Mouse (Mus musculus): ENCODE data around the gene Klk15. TPM values are rescaled to one million over a fixed set of nuclear protein-coding genes. Genes with fewer than 3 reads are reported as not detected.
"Not testable (repeated sequence)": the region's sequence is repeated elsewhere in the genome, so short reads cannot be mapped to it uniquely, and the experiment has no call there.

Klk15 gene
- polyA plus RNA-seq, 1 experiment from 2014 or later: not detected

GRCm38 (mm10) chr7:43925985-43926384 is 7.6 kb upstream of the Klk15 start:
- no peak for ATAC-seq (ENCODE audit: extremely low read depth, insufficient number of reproducible peaks, low FRiP score, low TSS enrichment)
- no peak overlapping the region for H3K27ac ChIP-seq (replicated peaks)
- no peaks in the 10 kb centered on the region for H3K9me3 ChIP-seq
- H3K27me3 ChIP-seq (replicated peaks): 0 out of 2 replicates have a peak, but pooled peaks cover 6% of the 10 kb centered on the region
- H3K4me3 ChIP-seq: no peak overlapping the region
- no peaks in the 10 kb centered on the region for H3K4me1 ChIP-seq
- no peak overlapping the region for H3K9ac ChIP-seq
- WGBS: 49% methylated on average over 5 of the region's 5 CpGs
- H3K4me2 ChIP-seq: no peak overlapping the region
- H3K36me3 ChIP-seq: no peaks in the 10 kb centered on the region

- WGBS: 47% methylated on average over 4 of the region's 4 CpGs
- no peak overlapping the region for H3K4me3 ChIP-seq
- H3K27me3 ChIP-seq (replicated peaks): no peaks in the 10 kb centered on the region
- no peaks in the 10 kb centered on the region for H3K4me1 ChIP-seq
- no peaks in the 10 kb centered on the region for H3K9me3 ChIP-seq
- H3K4me2 ChIP-seq: no peak overlapping the region
- H3K27ac ChIP-seq (replicated peaks): no peak overlapping the region
- H3K9ac ChIP-seq: no peak overlapping the region
- H3K36me3 ChIP-seq: no peaks in the 10 kb centered on the region
- no peak for ATAC-seq (ENCODE audit: extremely low read depth, insufficient number of reproducible peaks, low FRiP score, low TSS enrichment)
Observed at GRCm38 (mm10) chr7:43928521-43928920, 5.0 kb upstream of the Klk15 start.

GRCm38 (mm10) chr7:43932337-43932736 is 1.2 kb upstream of the Klk15 start:
- no peak overlapping the region for H3K9ac ChIP-seq
- no peaks in the 10 kb centered on the region for H3K4me1 ChIP-seq
- H3K4me3 ChIP-seq: no peak overlapping the region
- 43% methylated on average over 4 of the region's 4 CpGs for WGBS
- H3K27me3 ChIP-seq (replicated peaks): 0 out of 2 replicates have a peak, but pooled peaks cover 3% of the 10 kb centered on the region
- no peak for ATAC-seq (ENCODE audit: extremely low read depth, insufficient number of reproducible peaks, low FRiP score, low TSS enrichment)
- H3K4me2 ChIP-seq: no peak overlapping the region
- H3K36me3 ChIP-seq: no peaks in the 10 kb centered on the region
- no peaks in the 10 kb centered on the region for H3K9me3 ChIP-seq
- H3K27ac ChIP-seq (replicated peaks): no peak overlapping the region

- H3K4me3 ChIP-seq: no peak overlapping the region
- no peaks in the 10 kb centered on the region for H3K9me3 ChIP-seq
- H3K36me3 ChIP-seq: no peaks in the 10 kb centered on the region
- H3K27ac ChIP-seq (replicated peaks): no peak overlapping the region
- H3K9ac ChIP-seq: no peak overlapping the region
- no peak overlapping the region for H3K4me2 ChIP-seq
- WGBS: 66% methylated on average over 3 of the region's 3 CpGs
- 0 out of 2 replicates have a peak, but pooled peaks cover 3% of the 10 kb centered on the region for H3K27me3 ChIP-seq (replicated peaks)
- H3K4me1 ChIP-seq: no peaks in the 10 kb centered on the region
- ATAC-seq (ENCODE audit: extremely low read depth, insufficient number of reproducible peaks, low FRiP score, low TSS enrichment): no peak
Observed at GRCm38 (mm10) chr7:43934747-43935146, 1.2 kb downstream of the Klk15 start.

GRCm38 (mm10) chr7:43936551-43936950 is 3.0 kb downstream of the Klk15 start:
- no peak overlapping the region for H3K4me2 ChIP-seq
- H3K9ac ChIP-seq: no peak overlapping the region
- no peak overlapping the region for H3K4me3 ChIP-seq
- ATAC-seq (ENCODE audit: extremely low read depth, insufficient number of reproducible peaks, low FRiP score, low TSS enrichment): no peak
- WGBS: 75% methylated on average over 14 of the region's 14 CpGs
- H3K4me1 ChIP-seq: no peaks in the 10 kb centered on the region
- H3K27me3 ChIP-seq (replicated peaks): 0 out of 2 replicates have a peak, but pooled peaks cover 3% of the 10 kb centered on the region
- H3K27ac ChIP-seq (replicated peaks): no peak overlapping the region
- H3K9me3 ChIP-seq: no peaks in the 10 kb centered on the region
- H3K36me3 ChIP-seq: no peaks in the 10 kb centered on the region

DNA sequence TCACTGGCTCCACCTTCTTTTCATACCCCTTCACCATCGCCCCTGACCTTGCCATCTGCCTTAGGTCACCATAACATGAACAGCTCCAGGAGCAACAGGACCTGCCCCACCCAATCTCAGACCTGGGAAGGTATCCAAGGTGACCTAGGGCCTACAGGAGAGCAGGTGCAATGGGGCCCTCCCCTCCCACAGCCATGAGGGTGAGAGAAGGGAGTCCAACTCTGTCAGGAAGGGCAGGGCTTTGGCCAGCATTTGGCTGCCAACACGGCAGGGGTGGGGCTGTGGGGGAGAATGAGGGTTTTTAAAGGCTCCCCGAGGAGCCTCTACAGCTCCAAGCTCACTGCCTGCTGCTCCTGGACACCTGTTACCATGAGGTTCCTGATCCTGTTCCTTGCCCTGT is 8.8 kb downstream of the Klk15 start:
- not testable (repeated sequence) for H3K4me3 ChIP-seq; ATAC-seq (ENCODE audit: extremely low read depth, insufficient number of reproducible peaks, low FRiP score, low TSS enrichment); H3K4me2 ChIP-seq; H3K4me1 ChIP-seq; H3K27me3 ChIP-seq (replicated peaks); H3K9me3 ChIP-seq; H3K36me3 ChIP-seq; H3K27ac ChIP-seq (replicated peaks); H3K9ac ChIP-seq
- whole genome bisulfite sequencing: 62% methylated on average over 3 of the region's 3 CpGs

GRCm38 (mm10) chr7:43944727-43945264 is 11.3 kb downstream of the Klk15 start:
- Histone ChIP-seq H3K4me3 (no peak overlapping the region), H3K36me3 (no peaks in the 10 kb centered on the region), H3K9me3 (no peaks in the 10 kb centered on the region), H3K27me3 (replicated peaks) (no peaks in the 10 kb centered on the region), H3K27ac (replicated peaks) (no peak overlapping the region), H3K9ac (no peak overlapping the region), H3K4me1 (no peaks in the 10 kb centered on the region), H3K4me2 (no peak overlapping the region)
- WGBS: 60% methylated on average over 3 of the region's 3 CpGs
- no peak for ATAC-seq (ENCODE audit: extremely low read depth, insufficient number of reproducible peaks, low FRiP score, low TSS enrichment)

DNA sequence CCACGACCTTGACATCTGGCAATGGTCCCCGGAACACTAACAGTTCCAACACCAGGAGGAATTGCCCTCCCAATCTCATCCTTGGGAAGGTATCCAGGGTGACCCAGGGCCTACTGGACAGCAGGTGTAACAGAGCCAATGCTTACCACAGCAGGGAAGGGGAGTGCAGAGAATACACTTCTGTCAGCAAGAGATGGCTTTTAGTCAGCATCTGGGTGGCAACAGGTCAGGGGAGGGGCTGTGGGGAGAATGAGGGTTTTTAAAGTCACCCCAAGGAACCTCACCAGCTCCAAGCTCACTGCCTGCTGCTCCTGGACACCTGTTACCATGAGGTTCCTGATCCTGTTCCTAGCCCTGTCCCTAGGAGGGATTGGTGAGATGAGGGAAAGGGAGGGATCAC is 16.8 kb downstream of the Klk15 start, which contains the start of gene Klk1b8:
Gene Klk1b8, plus strand, starts transcription at position 301 of the 400 bp plus-strand sequence.
- Histone ChIP-seq H3K4me1 (no peaks in the 10 kb centered on the region), H3K4me2 (no peak within 1 kb of the TSS), H3K27ac (replicated peaks) (no peak within 1 kb of the TSS), H3K9ac (no peak within 1 kb of the TSS), H3K9me3 (no peaks in the 10 kb centered on the region), H3K4me3 (no peak within 1 kb of the TSS), H3K36me3 (no peaks in the 10 kb centered on the region), H3K27me3 (replicated peaks) (no peaks in the 10 kb centered on the region)
- WGBS: 73% methylated on average over 2 of the region's 2 CpGs
- no peak for ATAC-seq (ENCODE audit: extremely low read depth, insufficient number of reproducible peaks, low FRiP score, low TSS enrichment)

- Histone ChIP-seq H3K27ac (replicated peaks) (no peak overlapping the region), H3K4me1 (no peaks in the 10 kb centered on the region), H3K4me3 (no peak overlapping the region), H3K36me3 (no peaks in the 10 kb centered on the region), H3K9me3 (no peaks in the 10 kb centered on the region), H3K27me3 (replicated peaks) (no peaks in the 10 kb centered on the region), H3K4me2 (no peak overlapping the region), H3K9ac (no peak overlapping the region)
- 50% methylated on average over 4 of the region's 4 CpGs for WGBS
- no peak for ATAC-seq (ENCODE audit: extremely low read depth, insufficient number of reproducible peaks, low FRiP score, low TSS enrichment)
Observed at GRCm38 (mm10) chr7:43952703-43953102, 19.2 kb downstream of the Klk15 start.

DNA sequence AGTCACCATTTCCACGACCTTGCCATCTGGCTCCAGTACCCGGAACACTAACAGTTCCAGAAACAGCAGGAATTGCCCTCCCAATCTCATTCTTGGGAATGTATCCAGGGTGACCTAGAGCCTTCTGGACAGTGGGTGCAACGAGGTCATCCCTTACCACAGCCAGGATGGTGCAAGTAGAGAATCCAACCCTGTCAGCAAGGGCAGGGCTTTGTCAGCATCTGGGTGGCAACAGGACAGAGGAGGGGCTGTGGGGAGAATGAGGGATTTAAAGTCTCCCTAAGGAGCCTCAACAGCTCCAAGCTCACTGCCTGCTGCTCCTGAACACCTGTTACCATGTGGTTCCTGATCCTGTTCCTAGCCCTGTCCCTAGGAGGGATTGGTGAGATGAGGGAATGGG is 32.9 kb downstream of the Klk15 start, which contains the start of gene Klk1b1:
Gene Klk1b1, plus strand, starts transcription at position 301 of the 400 bp plus-strand sequence.
- no peak for ATAC-seq (ENCODE audit: extremely low read depth, insufficient number of reproducible peaks, low FRiP score, low TSS enrichment)
- Histone ChIP-seq H3K4me3 (no peak within 1 kb of the TSS), H3K27me3 (replicated peaks) (no peaks in the 10 kb centered on the region; the same call in 1 of the 2 replicates), H3K27ac (replicated peaks) (no peak within 1 kb of the TSS), H3K9ac (no peak within 1 kb of the TSS), H3K4me1 (no peaks in the 10 kb centered on the region), H3K9me3 (no peaks in the 10 kb centered on the region), H3K4me2 (no peak within 1 kb of the TSS), H3K36me3 (no peaks in the 10 kb centered on the region)
- WGBS: 60% methylated on average over 3 of the region's 3 CpGs

DNA sequence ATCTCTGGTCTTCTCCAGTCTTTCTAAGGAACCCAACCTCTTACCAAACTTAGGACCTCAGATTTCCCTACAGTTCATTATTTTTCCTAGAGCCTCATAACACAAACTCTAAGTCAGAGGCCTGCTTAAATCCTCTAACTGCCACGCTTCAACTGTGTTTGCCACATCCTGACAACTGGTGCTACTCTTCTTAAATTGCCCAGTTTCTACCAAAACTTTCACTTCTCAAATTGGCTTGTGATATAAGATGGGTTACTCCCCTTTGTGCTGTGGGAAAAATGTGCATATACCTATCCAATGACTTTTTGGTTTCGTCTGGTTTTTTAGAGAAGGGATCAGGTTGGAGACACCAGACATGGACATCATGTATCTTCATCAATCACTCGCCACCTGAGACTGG is 33.5 kb downstream of the Klk15 start:
- Histone ChIP-seq H3K9me3 (no peaks in the 10 kb centered on the region), H3K4me2 (no peak overlapping the region), H3K4me3 (no peak overlapping the region), H3K27ac (replicated peaks) (no peak overlapping the region), H3K9ac (no peak overlapping the region), H3K4me1 (no peaks in the 10 kb centered on the region), H3K27me3 (replicated peaks) (no peaks in the 10 kb centered on the region; the same call in 1 of the 2 replicates), H3K36me3 (no peaks in the 10 kb centered on the region)
- no peak for ATAC-seq (ENCODE audit: extremely low read depth, insufficient number of reproducible peaks, low FRiP score, low TSS enrichment)
- WGBS: 65% methylated on average over 3 of the region's 3 CpGs

GRCm38 (mm10) chr7:43967612-43968011 is 34.1 kb downstream of the Klk15 start:
- Histone ChIP-seq H3K4me2 (no peak overlapping the region), H3K36me3 (no peaks in the 10 kb centered on the region), H3K4me3 (no peak overlapping the region), H3K4me1 (no peaks in the 10 kb centered on the region), H3K9ac (no peak overlapping the region), H3K27ac (replicated peaks) (no peak overlapping the region), H3K27me3 (replicated peaks) (no peaks in the 10 kb centered on the region; the same call in 1 of the 2 replicates), H3K9me3 (no peaks in the 10 kb centered on the region)
- no peak for ATAC-seq (ENCODE audit: extremely low read depth, insufficient number of reproducible peaks, low FRiP score, low TSS enrichment)
- 74% methylated on average over 2 of the region's 2 CpGs for WGBS
